Mouse (Mus musculus): ENCODE data around the gene Ssbp4.

DNA sequence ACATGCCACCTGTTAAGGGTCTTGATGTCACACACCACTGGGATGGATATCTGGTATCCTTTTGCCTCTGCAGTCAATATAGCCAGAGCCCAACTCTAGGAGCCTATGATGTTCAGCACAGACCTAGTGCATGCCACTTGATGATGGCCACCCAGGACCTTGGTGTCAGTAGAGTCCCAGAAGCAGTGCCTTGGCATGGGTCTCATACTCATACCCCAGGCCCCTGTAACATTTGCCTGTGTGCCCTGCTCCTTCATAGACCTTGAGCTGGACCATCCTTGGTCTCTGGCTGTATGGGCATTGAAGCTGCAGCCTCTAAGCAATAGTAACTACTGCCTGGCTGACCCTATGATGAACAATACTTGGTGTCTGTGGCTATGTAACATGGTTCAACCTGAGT lies 34.4 kb downstream of the Ssbp4 start:
- no peak for TF ChIP-seq POLR2A (IDR thresholded peaks at IDR 0.05; ENCODE audit: low read depth, low read length)
- no peak for TF ChIP-seq CTCF (IDR thresholded peaks at IDR 0.05; ENCODE audit: borderline replicate concordance, insufficient read depth, low read length)
